Mouse (Mus musculus): ENCODE measurements at regions not wholly inside any gene's neighbourhood (a gene's known extent, or its start where the extent isn't known, plus 50 kb on each side); places are given as distances from the start of the nearest gene placed in this dataset.

DNA sequence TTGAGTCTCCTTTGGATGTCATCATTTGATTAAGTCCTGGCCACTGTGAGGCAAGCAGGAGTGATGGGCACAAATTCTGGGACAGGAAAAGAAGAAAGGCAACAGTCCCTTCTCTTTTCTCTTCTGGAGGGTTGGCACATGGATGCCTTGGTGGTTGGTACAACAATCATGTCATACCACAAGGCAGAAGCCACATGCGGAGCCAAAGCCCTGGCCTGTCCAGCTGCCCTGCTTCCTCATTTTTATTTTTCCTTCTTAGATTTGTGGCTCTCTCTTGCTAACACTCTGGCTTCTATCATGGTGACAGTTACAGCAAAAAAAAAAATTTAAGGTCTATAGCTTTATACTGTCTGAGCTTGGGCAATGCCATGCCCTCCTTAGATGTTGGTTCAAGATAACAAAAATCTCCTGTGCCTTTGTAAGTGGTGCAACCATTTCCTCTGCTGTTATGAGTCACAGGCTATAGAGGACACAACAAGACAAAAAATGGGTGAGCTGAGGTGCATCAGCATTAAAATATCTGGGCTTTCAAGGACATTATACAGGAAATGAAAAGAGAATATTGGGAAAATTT is 158.2 kb downstream of the Evx1 start:
- 96% methylated on average over 1 of the region's 1 CpGs for WGBS
- Histone ChIP-seq H3K9me3 (no peaks in the 10 kb centered on the region), H3K4me3 (no peak overlapping the region), H3K27ac (no peak overlapping the region), H3K36me3 (no peaks in the 10 kb centered on the region), H3K27me3 (no peaks in the 10 kb centered on the region), H3K4me2 (no peak overlapping the region), H3K9ac (no peak overlapping the region), H3K4me1 (replicated peaks) (peaks cover 6% of the 10 kb centered on the region)
- no peak for ATAC-seq (ENCODE audit: low FRiP score)

DNA sequence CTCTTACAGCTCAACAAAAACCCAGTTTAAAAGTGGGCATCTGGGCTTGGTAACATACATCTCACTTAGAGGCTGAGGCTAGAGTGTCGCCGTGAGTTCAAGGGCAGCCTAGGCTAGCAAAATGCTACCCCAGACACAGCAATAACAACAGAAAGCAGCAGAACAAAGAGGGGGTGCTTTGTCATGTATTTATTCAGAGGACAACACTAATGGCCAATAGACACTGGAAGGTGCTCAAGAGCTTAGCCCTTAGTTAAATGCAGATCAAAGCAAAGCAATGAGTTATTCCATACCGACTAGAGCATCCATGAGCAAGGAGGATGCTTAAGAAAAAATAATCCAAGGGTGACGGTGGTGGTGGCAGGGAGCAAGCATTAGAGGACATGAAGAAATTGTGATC is 158.7 kb downstream of the Evx1 start:
- WGBS = 85% methylated on average over 4 of the region's 4 CpGs
- no peak overlapping the region for H3K4me2 ChIP-seq
- H3K9ac ChIP-seq = no peak overlapping the region
- H3K36me3 ChIP-seq = no peaks in the 10 kb centered on the region
- H3K9me3 ChIP-seq = no peaks in the 10 kb centered on the region
- H3K4me3 ChIP-seq = no peak overlapping the region
- H3K27me3 ChIP-seq = 0 out of 2 replicates have a peak, but pooled peaks cover 1% of the 10 kb centered on the region
- H3K27ac ChIP-seq = no peak overlapping the region
- H3K4me1 ChIP-seq (replicated peaks) = peaks cover 6% of the 10 kb centered on the region
- no peak for ATAC-seq (ENCODE audit: low FRiP score)

DNA sequence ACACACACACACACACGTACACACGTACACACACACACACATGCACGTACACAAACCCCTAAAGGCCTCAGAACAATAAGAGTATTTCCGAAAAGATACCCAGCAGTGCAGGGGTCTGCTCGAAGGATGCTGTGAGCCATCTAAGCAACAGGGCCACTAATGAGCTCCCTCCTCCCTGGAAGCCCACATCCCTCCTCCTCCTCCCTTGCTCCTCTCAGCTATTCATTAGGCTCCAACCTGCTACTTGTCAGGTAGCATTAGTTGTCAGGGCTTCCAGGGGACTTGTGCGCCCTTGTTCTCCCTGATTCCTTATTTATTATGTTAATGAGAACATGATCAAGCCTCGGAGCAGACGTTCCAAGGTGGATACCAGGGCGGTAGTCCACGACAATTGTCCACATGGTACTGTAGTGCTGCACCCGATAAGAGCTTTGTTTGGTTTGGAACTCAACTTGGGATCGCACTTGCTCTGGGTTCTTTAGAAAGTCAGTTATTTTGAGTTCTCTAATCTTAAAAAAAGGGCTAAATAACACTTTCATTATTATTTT is 159.8 kb downstream of the Evx1 start:
- H3K4me3 ChIP-seq = no peak overlapping the region
- no peak overlapping the region for H3K4me2 ChIP-seq
- no peak overlapping the region for H3K27ac ChIP-seq
- H3K27me3 ChIP-seq = 0 out of 2 replicates have a peak, but pooled peaks cover 3% of the 10 kb centered on the region
- no peak overlapping the region for H3K9ac ChIP-seq
- ATAC-seq (ENCODE audit: low FRiP score) = 0 out of 2 replicates have a peak, but pooled peaks have one; percentile 10
- H3K9me3 ChIP-seq = no peaks in the 10 kb centered on the region
- 62% methylated on average over 12 of the region's 12 CpGs for WGBS
- H3K36me3 ChIP-seq = no peaks in the 10 kb centered on the region
- H3K4me1 ChIP-seq (replicated peaks) = peaks cover 6% of the 10 kb centered on the region

DNA sequence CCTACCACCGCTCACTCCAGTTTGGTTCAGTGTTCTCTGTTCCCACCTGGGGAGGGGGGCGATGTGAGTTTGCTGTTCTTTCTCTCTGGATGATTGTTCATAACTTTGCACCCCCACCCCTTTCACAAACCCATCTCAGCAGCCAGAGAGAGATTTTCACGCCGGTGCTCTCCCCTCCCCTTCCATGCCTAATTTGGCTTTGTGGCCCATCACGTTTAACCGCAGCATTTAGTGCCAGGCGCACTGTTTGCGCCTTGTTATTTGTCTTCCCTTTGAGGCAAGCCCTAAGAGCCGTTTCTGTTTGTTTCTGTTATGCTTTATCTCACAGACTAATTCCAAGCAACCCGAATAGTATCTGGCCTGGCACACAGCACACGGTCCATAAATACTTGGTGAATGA is 160.6 kb downstream of the Evx1 start:
- Histone ChIP-seq H3K27me3 (0 out of 2 replicates have a peak, but pooled peaks cover 3% of the 10 kb centered on the region), H3K9me3 (no peaks in the 10 kb centered on the region), H3K27ac (peak overlapping the region; percentile 1; the same call in 1 of the 2 replicates), H3K4me1 (replicated peaks) (peaks cover 6% of the 10 kb centered on the region), H3K4me3 (no peak overlapping the region), H3K36me3 (no peaks in the 10 kb centered on the region), H3K9ac (no peak overlapping the region), H3K4me2 (no peak overlapping the region)
- no peak for ATAC-seq (ENCODE audit: low FRiP score)
- WGBS = 37% methylated on average over 11 of the region's 11 CpGs

DNA sequence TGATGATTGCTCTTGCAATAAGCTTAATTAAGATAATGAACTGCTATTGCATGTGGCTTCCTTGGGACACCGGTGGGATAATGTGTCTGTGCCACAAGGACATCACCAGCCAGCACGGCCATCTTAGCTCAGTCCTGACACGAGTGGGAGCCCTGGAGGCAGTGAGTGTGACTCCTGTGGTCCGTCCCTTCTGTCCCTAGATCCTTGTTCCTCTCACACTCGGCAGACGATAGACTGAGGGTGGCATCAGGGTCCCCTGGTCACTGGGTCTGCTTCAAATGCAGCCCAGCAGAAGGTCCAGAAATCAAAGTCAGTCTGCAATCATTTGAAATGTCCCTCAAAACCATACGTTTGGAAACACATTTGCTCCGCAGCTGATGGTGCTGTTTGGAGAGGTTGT is 162.4 kb downstream of the Evx1 start:
- WGBS = 78% methylated on average over 8 of the region's 8 CpGs
- 0 out of 2 replicates have a peak, but pooled peaks cover 3% of the 10 kb centered on the region for H3K27me3 ChIP-seq
- H3K4me2 ChIP-seq = no peak overlapping the region
- H3K27ac ChIP-seq = no peak overlapping the region
- H3K4me1 ChIP-seq (replicated peaks) = peaks cover 6% of the 10 kb centered on the region
- no peak overlapping the region for H3K9ac ChIP-seq
- no peaks in the 10 kb centered on the region for H3K36me3 ChIP-seq
- ATAC-seq (ENCODE audit: low FRiP score) = no peak
- H3K9me3 ChIP-seq = no peaks in the 10 kb centered on the region
- H3K4me3 ChIP-seq = no peak overlapping the region

DNA sequence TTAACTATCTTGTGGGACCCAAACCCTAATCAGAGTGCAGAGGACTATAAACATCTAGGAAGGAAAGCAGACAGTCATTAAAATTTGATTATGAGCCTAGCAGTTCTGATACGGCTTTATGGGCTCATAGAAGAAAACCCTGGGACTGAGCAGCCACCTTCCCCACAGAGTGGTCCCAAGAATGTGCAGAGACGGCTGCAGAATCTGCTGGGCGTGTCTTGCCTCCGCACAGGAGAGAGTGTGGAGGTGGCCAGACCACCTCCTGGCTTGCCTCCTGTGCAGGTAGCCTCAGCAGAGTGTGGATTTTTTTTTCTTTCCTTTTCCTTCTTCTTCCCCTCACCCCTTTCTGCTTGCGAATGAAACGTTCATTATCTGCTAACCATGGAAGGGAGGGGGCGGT is 163.3 kb downstream of the Hibadh start:
- 76% methylated on average over 7 of the region's 7 CpGs for WGBS
- ATAC-seq (ENCODE audit: low FRiP score) = no peak
- Histone ChIP-seq H3K4me2 (no peak overlapping the region), H3K27me3 (0 out of 2 replicates have a peak, but pooled peaks cover 3% of the 10 kb centered on the region), H3K9ac (no peak overlapping the region), H3K4me3 (no peak overlapping the region), H3K27ac (no peak overlapping the region), H3K36me3 (no peaks in the 10 kb centered on the region), H3K9me3 (no peaks in the 10 kb centered on the region), H3K4me1 (replicated peaks) (peaks cover 6% of the 10 kb centered on the region)

DNA sequence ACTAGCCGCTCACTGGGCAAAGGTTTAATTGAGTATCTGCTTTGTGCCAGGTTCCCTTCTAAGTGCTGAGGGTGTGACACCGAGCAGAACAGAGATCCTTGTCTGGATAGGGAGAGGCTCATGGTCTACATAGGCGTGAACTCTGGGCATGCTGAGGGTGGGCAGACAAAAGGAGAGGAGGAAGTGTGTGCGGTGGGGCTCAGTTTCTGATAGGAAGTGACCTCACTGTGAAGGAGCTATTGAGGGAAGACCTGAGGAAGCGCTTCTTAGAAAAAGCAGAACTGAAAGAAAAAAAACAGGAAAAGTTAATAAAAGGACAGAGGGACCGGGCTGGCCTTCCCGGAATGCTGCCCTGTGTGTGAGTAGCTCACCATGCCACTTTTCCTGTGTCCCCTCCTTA is 162.8 kb downstream of the Hibadh start:
- ATAC-seq (ENCODE audit: low FRiP score) = no peak
- Histone ChIP-seq H3K4me1 (replicated peaks) (peaks cover 6% of the 10 kb centered on the region), H3K4me2 (no peak overlapping the region), H3K36me3 (no peaks in the 10 kb centered on the region), H3K9ac (no peak overlapping the region), H3K9me3 (no peaks in the 10 kb centered on the region), H3K4me3 (no peak overlapping the region), H3K27ac (no peak overlapping the region), H3K27me3 (0 out of 2 replicates have a peak, but pooled peaks cover 3% of the 10 kb centered on the region)
- 82% methylated on average over 7 of the region's 7 CpGs for WGBS

DNA sequence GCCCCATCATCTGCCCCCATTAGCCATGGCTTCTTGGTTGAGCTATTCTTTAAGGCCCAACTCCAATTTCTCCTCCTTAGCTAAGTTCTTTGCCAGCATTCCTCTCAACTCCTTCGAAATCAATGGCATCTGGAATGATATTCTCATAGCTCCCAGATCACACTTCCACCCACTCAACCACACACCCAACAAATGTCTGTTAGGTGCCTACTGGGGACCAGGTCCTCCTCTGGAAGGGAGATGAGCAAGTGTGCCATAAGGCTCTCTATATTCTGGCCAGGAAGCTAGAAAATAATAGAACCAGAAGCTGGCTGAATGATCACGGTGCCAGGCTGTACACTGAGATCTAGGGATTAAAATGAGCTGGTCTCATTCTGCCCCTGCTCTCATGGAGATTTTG is 161.6 kb downstream of the Hibadh start:
- 87% methylated on average over 2 of the region's 2 CpGs for WGBS
- no peak overlapping the region for H3K4me2 ChIP-seq
- H3K4me1 ChIP-seq (replicated peaks) = peaks cover 6% of the 10 kb centered on the region
- ATAC-seq (ENCODE audit: low FRiP score) = no peak
- H3K27me3 ChIP-seq = 0 out of 2 replicates have a peak, but pooled peaks cover 3% of the 10 kb centered on the region
- H3K27ac ChIP-seq = no peak overlapping the region
- no peaks in the 10 kb centered on the region for H3K9me3 ChIP-seq
- no peaks in the 10 kb centered on the region for H3K36me3 ChIP-seq
- H3K9ac ChIP-seq = no peak overlapping the region
- H3K4me3 ChIP-seq = no peak overlapping the region

DNA sequence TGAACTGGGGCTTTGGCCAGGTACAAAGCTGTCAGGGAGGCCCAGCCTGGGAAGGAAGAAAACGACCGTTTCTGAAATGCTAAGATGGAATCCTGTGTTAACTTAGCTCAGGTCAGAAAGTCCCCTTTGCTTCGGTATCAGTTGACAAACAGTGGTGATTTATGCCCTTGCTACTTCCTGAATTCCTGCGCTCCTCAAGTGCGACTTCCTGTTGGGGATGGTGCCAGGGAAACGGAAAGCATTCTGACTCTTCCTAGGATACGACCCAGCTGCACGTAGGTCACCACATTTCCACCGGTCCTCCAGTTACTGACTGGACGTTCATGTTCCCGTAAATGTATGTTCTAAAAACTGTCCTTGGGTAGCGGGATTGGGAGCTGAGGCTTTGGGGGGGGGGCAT is 161.0 kb downstream of the Hibadh start:
- no peak for ATAC-seq (ENCODE audit: low FRiP score)
- Histone ChIP-seq H3K27ac (no peak overlapping the region), H3K4me3 (no peak overlapping the region), H3K9me3 (no peaks in the 10 kb centered on the region), H3K36me3 (no peaks in the 10 kb centered on the region), H3K4me1 (replicated peaks) (peaks cover under 1% of the 10 kb centered on the region; the same call in 1 of the 2 replicates), H3K9ac (no peak overlapping the region), H3K27me3 (0 out of 2 replicates have a peak, but pooled peaks cover 3% of the 10 kb centered on the region), H3K4me2 (no peak overlapping the region)
- 72% methylated on average over 12 of the region's 12 CpGs for WGBS

DNA sequence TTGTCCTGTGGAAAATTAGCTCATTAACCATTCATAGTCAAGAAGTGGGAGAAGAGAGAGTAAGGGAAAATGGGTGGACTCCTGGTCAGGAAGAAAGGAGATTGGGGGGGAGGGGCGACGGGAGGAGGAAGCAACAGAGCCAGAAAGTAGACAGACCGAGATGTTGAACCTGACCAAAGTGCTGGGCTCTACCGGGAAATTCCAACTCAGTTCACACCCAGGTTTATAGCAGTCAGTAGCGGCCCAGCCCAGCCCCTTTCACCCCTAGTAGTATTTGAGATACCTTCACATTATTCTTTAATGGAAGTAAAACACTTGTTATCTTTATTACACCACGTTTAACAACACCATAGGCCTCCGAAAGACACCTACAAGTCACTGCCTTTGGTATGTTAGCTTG is 158.2 kb downstream of the Hibadh start:
- 94% methylated on average over 7 of the region's 7 CpGs for WGBS
- no peak overlapping the region for H3K4me3 ChIP-seq
- no peak overlapping the region for H3K4me2 ChIP-seq
- 0 out of 2 replicates have a peak, but pooled peaks cover 2% of the 10 kb centered on the region for H3K27me3 ChIP-seq
- ATAC-seq (ENCODE audit: low FRiP score) = no peak
- no peaks in the 10 kb centered on the region for H3K9me3 ChIP-seq
- H3K4me1 ChIP-seq (replicated peaks) = no peaks in the 10 kb centered on the region; the same call in 1 of the 2 replicates
- no peak overlapping the region for H3K27ac ChIP-seq
- no peaks in the 10 kb centered on the region for H3K36me3 ChIP-seq
- H3K9ac ChIP-seq = no peak overlapping the region

DNA sequence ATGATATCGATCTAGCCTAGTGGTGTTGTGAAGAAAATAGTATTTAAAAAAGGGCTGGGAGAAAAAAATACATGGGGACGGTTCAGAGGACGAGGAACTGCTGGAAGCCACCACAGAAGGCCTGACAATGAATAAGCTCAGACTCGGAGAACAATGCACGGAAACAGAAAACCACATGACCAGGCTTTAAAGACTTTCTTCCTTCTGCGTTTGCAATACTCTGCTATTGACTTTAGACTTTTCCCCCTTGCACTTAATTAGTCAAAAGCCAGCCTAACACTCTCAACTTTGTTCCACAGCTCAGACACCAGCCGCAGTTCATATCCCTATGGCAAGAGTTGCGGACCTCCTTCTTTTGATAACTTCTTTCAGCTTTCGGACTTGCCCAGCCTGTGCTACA is 154.0 kb downstream of the Hibadh start:
- WGBS = 70% methylated on average over 9 of the region's 9 CpGs
- no peaks in the 10 kb centered on the region for H3K27me3 ChIP-seq
- no peaks in the 10 kb centered on the region; the same call in 1 of the 2 replicates for H3K4me1 ChIP-seq (replicated peaks)
- H3K9me3 ChIP-seq = no peaks in the 10 kb centered on the region
- no peak overlapping the region for H3K9ac ChIP-seq
- no peaks in the 10 kb centered on the region for H3K36me3 ChIP-seq
- H3K4me2 ChIP-seq = no peak overlapping the region
- no peak overlapping the region for H3K27ac ChIP-seq
- H3K4me3 ChIP-seq = no peak overlapping the region
- no peak for ATAC-seq (ENCODE audit: low FRiP score)

DNA sequence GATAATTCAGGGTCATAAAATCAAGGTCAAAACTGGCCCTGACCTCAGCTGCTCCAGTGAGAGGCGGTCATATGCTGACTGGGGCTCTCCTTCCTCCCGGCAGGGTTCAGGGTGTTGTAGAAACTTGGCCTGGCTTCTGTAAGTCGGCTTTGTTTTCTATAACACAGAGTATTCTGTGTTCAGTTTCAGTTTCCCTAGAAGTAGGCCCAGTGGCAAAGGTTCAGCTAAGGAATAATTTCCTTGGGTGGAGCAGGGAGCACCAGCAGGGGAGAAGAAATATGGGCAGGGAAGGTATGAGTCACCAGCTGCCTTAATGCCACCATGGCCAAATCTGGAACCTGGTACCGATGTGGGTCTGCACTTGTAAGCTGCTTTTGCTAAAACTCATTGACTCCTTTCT is 153.5 kb downstream of the Hibadh start:
- no peak overlapping the region for H3K4me2 ChIP-seq
- no peak for ATAC-seq (ENCODE audit: low FRiP score)
- no peak overlapping the region for H3K9ac ChIP-seq
- H3K27me3 ChIP-seq = no peaks in the 10 kb centered on the region
- no peaks in the 10 kb centered on the region; the same call in 1 of the 2 replicates for H3K4me1 ChIP-seq (replicated peaks)
- no peak overlapping the region for H3K27ac ChIP-seq
- WGBS = 71% methylated on average over 4 of the region's 4 CpGs
- no peak overlapping the region for H3K4me3 ChIP-seq
- H3K36me3 ChIP-seq = no peaks in the 10 kb centered on the region
- no peaks in the 10 kb centered on the region for H3K9me3 ChIP-seq

DNA sequence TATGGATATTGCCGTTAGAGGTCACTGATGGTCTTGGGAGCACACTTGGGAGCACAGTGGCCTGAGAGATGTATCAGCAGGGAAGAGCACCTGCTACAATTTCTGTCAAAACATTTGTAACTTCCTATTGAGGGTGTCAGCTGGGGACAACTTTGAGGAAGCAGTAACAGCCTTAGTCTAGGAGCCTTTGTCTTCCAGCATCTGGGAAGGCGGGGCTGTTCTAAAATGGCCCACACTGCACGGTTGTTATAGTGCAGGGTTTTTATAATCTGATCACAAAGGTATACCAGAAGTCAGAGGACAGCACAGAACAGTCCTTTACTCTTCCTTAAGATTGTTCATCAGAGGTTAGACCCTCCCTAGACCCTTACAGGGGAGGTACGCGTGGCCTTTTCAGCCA is 152.3 kb downstream of the Hibadh start:
- Histone ChIP-seq H3K27ac (no peak overlapping the region), H3K4me3 (no peak overlapping the region)
- no peak for ATAC-seq (ENCODE audit: low FRiP score)

More for the DNA sequence above, 152.3 kb downstream of the Hibadh start:
- peaks cover 4% of the 10 kb centered on the region; the same call in 1 of the 2 replicates for H3K4me1 ChIP-seq (replicated peaks)
- WGBS = 91% methylated on average over 5 of the region's 5 CpGs
- no peak overlapping the region for H3K9ac ChIP-seq
- no peak overlapping the region for H3K4me2 ChIP-seq
- no peaks in the 10 kb centered on the region for H3K36me3 ChIP-seq
- H3K27me3 ChIP-seq = no peaks in the 10 kb centered on the region
- H3K9me3 ChIP-seq = no peaks in the 10 kb centered on the region

Measured in hindbrain, embryonic 13.5 days (tissue).